Mouse (Mus musculus) A20 (cell line): Measurements from ENCODE around the gene Rad51b.

Experiments
- DNase-seq: peaks from one replicate; pipeline ENCODE4 v3.0.0-alpha.2; 2011; ENCODE audit warnings: low read depth, low spot score

Rad51b gene

GRCm38 (mm10) chr12:79686594-79687325, 389.7 kb downstream of the Rad51b start:
- no peak for DNase-seq

GRCm38 (mm10) chr12:79687683-79688386, 390.8 kb downstream of the Rad51b start:
- DNase-seq = no peak

- DNase-seq = no peak
Measured at GRCm38 (mm10) chr12:79689299-79689698, 392.2 kb downstream of the Rad51b start.

GRCm38 (mm10) chr12:79691929-79692862, 395.1 kb downstream of the Rad51b start:
- peak; percentile 57 for DNase-seq

GRCm38 (mm10) chr12:79695832-79696434, 398.9 kb downstream of the Rad51b start:
- DNase-seq = no peak

GRCm38 (mm10) chr12:79703555-79703954, 406.5 kb downstream of the Rad51b start:
- no peak for DNase-seq

GRCm38 (mm10) chr12:79705501-79706266, 408.6 kb downstream of the Rad51b start:
- DNase-seq = no peak

GRCm38 (mm10) chr12:79707565-79708422, 410.7 kb downstream of the Rad51b start:
- DNase-seq = no peak

- no peak for DNase-seq
Measured at GRCm38 (mm10) chr12:79708423-79708733, 411.3 kb downstream of the Rad51b start.

GRCm38 (mm10) chr12:79713286-79713685, 416.2 kb downstream of the Rad51b start:
- no peak for DNase-seq

GRCm38 (mm10) chr12:79714484-79714883, 417.4 kb downstream of the Rad51b start:
- no peak for DNase-seq

- DNase-seq = no peak
Measured at GRCm38 (mm10) chr12:79715506-79716345, 418.6 kb downstream of the Rad51b start.

- DNase-seq = no peak
Measured at GRCm38 (mm10) chr12:79719091-79719846, 422.2 kb downstream of the Rad51b start.

- no peak for DNase-seq
Measured at GRCm38 (mm10) chr12:79719847-79720201, 422.7 kb downstream of the Rad51b start.

- DNase-seq = peak; percentile 58
Measured at GRCm38 (mm10) chr12:79724875-79725274, 427.8 kb downstream of the Rad51b start.

- DNase-seq = peak; percentile 27
Measured at GRCm38 (mm10) chr12:79725711-79726110, 428.6 kb downstream of the Rad51b start.

GRCm38 (mm10) chr12:79726116-79726515, 429.0 kb downstream of the Rad51b start:
- no peak for DNase-seq

GRCm38 (mm10) chr12:79726959-79727358, 429.9 kb downstream of the Rad51b start:
- no peak for DNase-seq
